7 mouse cellular contexts compared by ENCODE assay signal in the genomic region with DNA sequence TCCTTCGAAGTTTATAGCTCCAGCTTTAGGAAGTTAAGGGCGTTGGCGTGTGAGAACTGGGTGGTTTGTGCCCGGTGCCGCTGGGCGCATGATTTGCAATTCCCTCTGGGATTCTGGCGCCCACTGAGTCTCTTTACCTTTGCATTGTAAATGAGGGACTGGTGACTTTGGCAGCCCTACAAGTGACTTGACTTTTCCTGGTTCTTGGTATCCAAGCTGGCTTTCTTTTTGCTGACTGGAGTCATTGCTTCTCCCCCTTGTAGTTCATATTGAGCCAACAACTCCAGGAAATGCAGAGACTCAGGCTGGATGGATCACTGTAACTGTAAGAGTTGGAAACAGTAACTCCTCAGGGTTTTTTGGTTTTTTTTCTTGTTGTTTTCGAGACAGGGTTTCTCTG. TPM values are rescaled to one million over a fixed set of nuclear protein-coding genes. Genes with fewer than 3 reads are reported as not detected.
DNase-seq lines count a peak whose midpoint lies in the region; ATAC-seq lines count a peak whose summit lies in the region.

No protein-coding gene starts in this region.

- H3K4me1 ChIP-seq in embryonic facial prominence, embryonic 15.5 days = peaks cover 55% of the 10 kb centered on the region
- H3K4me1 ChIP-seq in hindbrain, embryonic 15.5 days (replicated peaks) = peaks cover 50% of the 10 kb centered on the region
- peaks cover 61% of the 10 kb centered on the region for H3K4me1 ChIP-seq in liver, embryonic 15.5 days (replicated peaks)

- H3K9me3 ChIP-seq in embryonic facial prominence, embryonic 15.5 days (replicated peaks) = no peaks in the 10 kb centered on the region
- H3K9me3 ChIP-seq in hindbrain, embryonic 15.5 days = no peaks in the 10 kb centered on the region
- no peaks in the 10 kb centered on the region for H3K9me3 ChIP-seq in liver, embryonic 15.5 days (replicated peaks)

- H3K27ac ChIP-seq in embryonic facial prominence, embryonic 15.5 days (replicated peaks) = peak overlapping the region; percentile 99
- H3K27ac ChIP-seq in hindbrain, embryonic 15.5 days (replicated peaks) = peak overlapping the region; percentile 96
- H3K27ac ChIP-seq in liver, embryonic 15.5 days (replicated peaks) = no peak overlapping the region

- H3K4me3 ChIP-seq in embryonic facial prominence, embryonic 15.5 days (replicated peaks) = peak overlapping the region; percentile 89
- peak overlapping the region; percentile 91 for H3K4me3 ChIP-seq in hindbrain, embryonic 15.5 days
- H3K4me3 ChIP-seq in liver, embryonic 15.5 days (replicated peaks) = peak overlapping the region; percentile 71

- no peaks in the 10 kb centered on the region for H3K36me3 ChIP-seq in embryonic facial prominence, embryonic 15.5 days
- H3K36me3 ChIP-seq in hindbrain, embryonic 15.5 days = no peaks in the 10 kb centered on the region
- no peaks in the 10 kb centered on the region for H3K36me3 ChIP-seq in liver, embryonic 15.5 days (replicated peaks)

- 5% methylated on average over 8 of the region's 8 CpGs for WGBS in embryonic facial prominence, embryonic 15.5 days
- WGBS in hindbrain, embryonic 15.5 days = 6% methylated on average over 8 of the region's 8 CpGs
- WGBS in liver, embryonic 15.5 days (ENCODE audit: insufficient replicate concordance) = 13% methylated on average over 8 of the region's 8 CpGs

- ATAC-seq in embryonic facial prominence, embryonic 15.5 days (ENCODE audit: insufficient number of reproducible peaks, low FRiP score, low TSS enrichment, low read depth) = no peak
- no peak for ATAC-seq in hindbrain, embryonic 15.5 days (ENCODE audit: low FRiP score, low read depth)
- no peak for ATAC-seq in liver, embryonic 15.5 days (ENCODE audit: insufficient read depth)
- ATAC-seq in activated CD4-positive, CD25-positive, alpha-beta regulatory T cell, adult 4 months = no peak

- DNase-seq in right cerebral cortex, adult 18-20 months = peak; percentile 15
- DNase-seq in right cerebral cortex, postnatal 4 days = no peak
- no peak for DNase-seq in c-Kit-positive CD71-positive TER-119-positive erythroid progenitor cells, embryonic 14.5 days (ENCODE audit: low spot score)

- H3K27me3 ChIP-seq in embryonic facial prominence, embryonic 15.5 days = no peaks in the 10 kb centered on the region
- H3K27me3 ChIP-seq in hindbrain, embryonic 15.5 days = no peaks in the 10 kb centered on the region
- H3K27me3 ChIP-seq in liver, embryonic 15.5 days = peaks cover 31% of the 10 kb centered on the region

- peak overlapping the region; percentile 88 for H3K4me2 ChIP-seq in embryonic facial prominence, embryonic 15.5 days (replicated peaks)
- peak overlapping the region; percentile 76 for H3K4me2 ChIP-seq in hindbrain, embryonic 15.5 days
- peak overlapping the region; percentile 95 for H3K4me2 ChIP-seq in liver, embryonic 15.5 days

- H3K9ac ChIP-seq in embryonic facial prominence, embryonic 15.5 days = peak overlapping the region; percentile 98
- peak overlapping the region; percentile 96 for H3K9ac ChIP-seq in hindbrain, embryonic 15.5 days
- no peak overlapping the region; the same call in 1 of the 2 replicates for H3K9ac ChIP-seq in liver, embryonic 15.5 days

RNA-seq across cellular contexts. Expression of a gene that starts 1.9 kb away (rescaled TPM):
- 844 and 852 TPM in 2 replicates for polyA plus RNA-seq in embryonic facial prominence, embryonic 15.5 days (2015; fragmentation: Nextera tagmentation; extraction: Ambion mirVana)
- 423 and 447 TPM in 2 replicates for polyA plus RNA-seq in hindbrain, embryonic 15.5 days (2015; fragmentation: Nextera tagmentation; extraction: Ambion mirVana)
- polyA plus RNA-seq in liver, embryonic 15.5 days (2015; fragmentation: Nextera tagmentation; extraction: Ambion mirVana) = 97.4 and 98.3 TPM in 2 replicates
- 1 to 10 TPM; 2.5 to 4.1 TPM for polyA plus RNA-seq in activated CD4-positive, CD25-positive, alpha-beta regulatory T cell, adult 4 months (2017; shearing (Covaris generic))

Comparison
In these comparisons a context has a peak if more than half of its experiments do, and no peak if none do; other contexts are left out.
1. RNA of a gene that starts 1.9 kb away (polyA plus RNA-seq): 844 to 852 TPM in embryonic facial prominence, embryonic 15.5 days, 423 to 447 TPM in hindbrain, embryonic 15.5 days and 97.4 to 98.3 TPM in liver, embryonic 15.5 days; 2.5 to 4.1 TPM in activated CD4-positive, CD25-positive, alpha-beta regulatory T cell, adult 4 months; every median in the first group is over 10 times any median in the second.
2. Peak in every context shown above with its lines, with median percentiles within 50 percentile points of each other: H3K4me2 ChIP-seq and H3K4me3 ChIP-seq.